8 mouse cellular contexts compared by ENCODE assay signal in genomic region chr6:47013535-47013934, GRCm38 (mm10).
A peak's percentile ranks its signal among the peaks of the same experiment; 100 is the strongest.
DNase-seq lines count a peak whose midpoint lies in the region; ATAC-seq and TF ChIP-seq lines count a peak whose summit lies in the region.

No protein-coding gene starts in this region.

- H3K36me3 ChIP-seq in heart, embryonic 11.5 days (ENCODE audit: control insufficient read depth, insufficient read depth, low read length), result no peaks in the 10 kb centered on the region
- no peaks in the 10 kb centered on the region for H3K36me3 ChIP-seq in kidney, embryonic 14.5 days (ENCODE audit: control insufficient read depth, insufficient read depth, low read length)
- no peaks in the 10 kb centered on the region for H3K36me3 ChIP-seq in limb, embryonic 12.5 days
- no peaks in the 10 kb centered on the region for H3K36me3 ChIP-seq in testis, adult 2 months (ENCODE audit: control insufficient read depth, insufficient read depth, low read length)

- DNase-seq in heart, adult 18-20 months, result peak; percentile 36 to 70
- DNase-seq in cerebellum, postnatal 4 days (ENCODE audit: low spot score in 2 of 2), result peak; percentile 65 to 82
- peak; percentile 44 for DNase-seq in gastrocnemius, adult 2 months
- peak; percentile 82 for DNase-seq in neural tube, embryonic 10.5 days (ENCODE audit: extremely low spot score, low spot score)

- no peaks in the 10 kb centered on the region for H3K4me1 ChIP-seq in heart, embryonic 11.5 days (ENCODE audit: control insufficient read depth, insufficient read depth, low read length)
- no peaks in the 10 kb centered on the region for H3K4me1 ChIP-seq in kidney, embryonic 14.5 days (ENCODE audit: control insufficient read depth, insufficient read depth, low read length)
- H3K4me1 ChIP-seq in limb, embryonic 12.5 days (replicated peaks), result no peaks in the 10 kb centered on the region
- H3K4me1 ChIP-seq in testis, adult 2 months (ENCODE audit: control insufficient read depth, insufficient read depth, low read length), result no peaks in the 10 kb centered on the region

- TF ChIP-seq CTCF in gastrocnemius, adult 2 months (IDR thresholded peaks at IDR 0.05), result peak; percentile 71
- TF ChIP-seq CTCF in testis, adult 2 months (IDR thresholded peaks at IDR 0.05; ENCODE audit: control insufficient read depth, insufficient read depth, insufficient replicate concordance, low read depth, low read length), result peak; percentile 31; the same call in 1 of the 2 replicates

- no peak overlapping the region for H3K9ac ChIP-seq in heart, embryonic 11.5 days (ENCODE audit: low read depth, low read length)
- no peak overlapping the region for H3K9ac ChIP-seq in kidney, embryonic 14.5 days (ENCODE audit: low read depth, low read length)
- H3K9ac ChIP-seq in limb, embryonic 12.5 days (replicated peaks), result no peak overlapping the region

- ATAC-seq in heart, embryonic 11.5 days (replicated peaks; ENCODE audit: insufficient number of reproducible peaks, low FRiP score, low TSS enrichment), result no peak
- peak; percentile 87; the same call in 1 of the 2 replicates for ATAC-seq in kidney, embryonic 14.5 days (ENCODE audit: low FRiP score, low TSS enrichment)
- peak; percentile 66; the same call in 1 of the 2 replicates for ATAC-seq in limb, embryonic 12.5 days (ENCODE audit: insufficient number of reproducible peaks, insufficient read depth, low FRiP score, low TSS enrichment, low read depth)

- no peaks in the 10 kb centered on the region for H3K9me3 ChIP-seq in heart, embryonic 11.5 days (replicated peaks; ENCODE audit: control insufficient read depth, low read length)
- H3K9me3 ChIP-seq in kidney, embryonic 14.5 days (ENCODE audit: control insufficient read depth, low read length), result no peaks in the 10 kb centered on the region
- H3K9me3 ChIP-seq in limb, embryonic 12.5 days, result no peaks in the 10 kb centered on the region

- 10% methylated on average over 4 of the region's 4 CpGs for WGBS in heart, embryonic 11.5 days (ENCODE audit: insufficient replicate concordance)
- 9% methylated on average over 4 of the region's 4 CpGs for WGBS in kidney, embryonic 14.5 days
- 12% methylated on average over 4 of the region's 4 CpGs for WGBS in limb, embryonic 12.5 days

- no peak overlapping the region for H3K4me2 ChIP-seq in heart, embryonic 11.5 days
- no peak overlapping the region for H3K4me2 ChIP-seq in kidney, embryonic 14.5 days (replicated peaks; ENCODE audit: low read depth, low read length)
- no peak overlapping the region for H3K4me2 ChIP-seq in limb, embryonic 12.5 days

- TF ChIP-seq POLR2A in testis, adult 2 months (IDR thresholded peaks at IDR 0.05; ENCODE audit: control insufficient read depth, low read depth, low read length), result no peak

- H3K27me3 ChIP-seq in heart, embryonic 11.5 days (ENCODE audit: control insufficient read depth, insufficient read depth, low read length), result no peaks in the 10 kb centered on the region
- no peaks in the 10 kb centered on the region for H3K27me3 ChIP-seq in kidney, embryonic 14.5 days (ENCODE audit: control insufficient read depth, insufficient read depth, low read length)
- no peaks in the 10 kb centered on the region for H3K27me3 ChIP-seq in limb, embryonic 12.5 days
- no peaks in the 10 kb centered on the region for H3K27me3 ChIP-seq in testis, adult 2 months (ENCODE audit: control insufficient read depth, insufficient read depth, low read length)

- H3K4me3 ChIP-seq in heart, embryonic 11.5 days (ENCODE audit: low read depth, low read length), result no peak overlapping the region
- H3K4me3 ChIP-seq in gastrocnemius, adult 2 months, result no peak overlapping the region
- H3K4me3 ChIP-seq in kidney, embryonic 14.5 days (ENCODE audit: low read length), result no peak overlapping the region
- no peak overlapping the region for H3K4me3 ChIP-seq in limb, embryonic 12.5 days (replicated peaks)
- no peak overlapping the region for H3K4me3 ChIP-seq in testis, adult 2 months (ENCODE audit: control insufficient read depth, low read depth, low read length)

- intact Hi-C loops in gastrocnemius, adult 2 months (cut with DNase I), result no loop called here

- H3K27ac ChIP-seq in heart, embryonic 11.5 days (ENCODE audit: low read depth, low read length), result no peak overlapping the region
- no peak overlapping the region for H3K27ac ChIP-seq in gastrocnemius, adult 2 months
- no peak overlapping the region for H3K27ac ChIP-seq in kidney, embryonic 14.5 days (ENCODE audit: low read depth, low read length)
- H3K27ac ChIP-seq in limb, embryonic 12.5 days, result no peak overlapping the region
- H3K27ac ChIP-seq in testis, adult 2 months (ENCODE audit: control insufficient read depth, insufficient read depth, low read depth, low read length), result no peak overlapping the region
